Comparison of ENCODE assay signal across 24 mouse cellular contexts in genomic region chr7:130211411-130211810, GRCm38 (mm10).
"Had no signal": no experiment of that assay in that cellular context is flagged by ENCODE, and none has a peak within 500 bp of the region (broad histone marks: within the 10 kb centered on the region; RNA-seq: fewer than 3 reads in every experiment).

No protein-coding gene starts in this region.

- H3K4me3 ChIP-seq: forebrain, embryonic 15.5 days; heart, adult 2 months; heart, embryonic 13.5 days; heart, embryonic 15.5 days; hindbrain, embryonic 13.5 days; hindbrain, embryonic 15.5 days; kidney, embryonic 15.5 days; limb, embryonic 13.5 days; limb, embryonic 15.5 days had no signal

- H3K4me2 ChIP-seq: forebrain, embryonic 15.5 days; heart, embryonic 11.5 days; heart, embryonic 13.5 days; heart, embryonic 15.5 days; hindbrain, embryonic 13.5 days; hindbrain, embryonic 15.5 days; kidney, embryonic 15.5 days; limb, embryonic 13.5 days; limb, embryonic 15.5 days had no signal

- H3K27ac ChIP-seq: forebrain, embryonic 15.5 days; heart, adult 2 months; heart, embryonic 13.5 days; heart, embryonic 15.5 days; hindbrain, embryonic 13.5 days; hindbrain, embryonic 15.5 days; hindbrain, postnatal 0 days; kidney, embryonic 15.5 days; kidney, postnatal 0 days; limb, embryonic 13.5 days; limb, embryonic 15.5 days; liver, embryonic 14.5 days had no signal

- H3K36me3 ChIP-seq: forebrain, embryonic 15.5 days; heart, embryonic 13.5 days; heart, embryonic 15.5 days; hindbrain, embryonic 13.5 days; hindbrain, embryonic 15.5 days had no signal

- H3K27me3 ChIP-seq: forebrain, embryonic 15.5 days; heart, embryonic 13.5 days; heart, embryonic 15.5 days; hindbrain, embryonic 15.5 days; kidney, embryonic 15.5 days; limb, embryonic 13.5 days; limb, embryonic 15.5 days had no signal

- ATAC-seq: forebrain, embryonic 15.5 days; forebrain, postnatal 0 days; hindbrain, postnatal 0 days; intestine, embryonic 16.5 days had no signal

- H3K9me3 ChIP-seq: forebrain, embryonic 15.5 days; heart, embryonic 13.5 days; heart, embryonic 15.5 days; hindbrain, embryonic 13.5 days; hindbrain, embryonic 15.5 days; kidney, embryonic 15.5 days; limb, embryonic 13.5 days; limb, embryonic 15.5 days had no signal

- DNase-seq: forebrain, postnatal 0 days; gastrocnemius, postnatal 14 days; gastrocnemius, postnatal 36 days; heart, adult 11 months; heart, adult 2 months; heart, postnatal 14 days; heart, postnatal 36 days; layer of hippocampus, adult 9-11 months; layer of hippocampus, postnatal 36 days; left cerebral cortex, postnatal 4 days; lung, adult 18-20 months had no signal

- H3K9ac ChIP-seq: forebrain, embryonic 15.5 days; forebrain, postnatal 0 days; heart, embryonic 13.5 days; heart, embryonic 15.5 days; hindbrain, embryonic 13.5 days; hindbrain, embryonic 15.5 days; kidney, embryonic 15.5 days; limb, embryonic 13.5 days; limb, embryonic 15.5 days; liver, embryonic 14.5 days had no signal
